Mouse (Mus musculus) hindbrain, embryonic 16.5 days (tissue): Measurements from ENCODE around the gene Mfsd14b. TPM values are rescaled to one million over a fixed set of nuclear protein-coding genes. Genes with fewer than 3 reads are reported as not detected.

Experiments used
- ATAC-seq: fragments of 200-750 bp; cut with Nextera tagmentation; 2 replicates; pipeline ENCODE4 v1.8.0; 2017; ENCODE audit warnings: moderate TSS enrichment, moderate library complexity
- H3K27ac ChIP-seq: fragments of 300-500 bp; sonication (generic); 2 replicates; pipeline ENCODE4 v1.5.1; 2014; ENCODE audit warnings: low read depth, mild to moderate bottlenecking, control low read depth, low read length, moderate library complexity
- H3K27me3 ChIP-seq: fragments of 300-500 bp; sonication (generic); replicated peaks from 2 replicates; pipeline ENCODE4 v1.6.1; 2014; ENCODE audit warnings: low read length; ENCODE audit not compliant: control insufficient read depth, insufficient read depth
- H3K36me3 ChIP-seq: fragments of 300-500 bp; sonication (generic); 2 replicates; pipeline ENCODE4 v1.6.1; 2014; ENCODE audit warnings: mild to moderate bottlenecking, low read length, moderate library complexity, mixed read lengths; ENCODE audit not compliant: control insufficient read depth, insufficient read depth
- H3K4me1 ChIP-seq: fragments of 300-500 bp; sonication (generic); 2 replicates; pipeline ENCODE4 v1.6.1; 2014; ENCODE audit warnings: low read depth, low read length; ENCODE audit not compliant: control insufficient read depth, insufficient read depth
- H3K4me2 ChIP-seq: fragments of 300-500 bp; sonication (generic); 2 replicates; pipeline ENCODE4 v1.6.1; 2014; ENCODE audit warnings: mild to moderate bottlenecking, low read length, control low read depth, moderate library complexity
- H3K4me3 ChIP-seq: fragments of 300-500 bp; sonication (generic); 2 replicates; pipeline ENCODE4 v1.5.1; 2014; ENCODE audit warnings: mild to moderate bottlenecking, low read length, control low read depth, moderate library complexity
- H3K9ac ChIP-seq: fragments of 300-500 bp; sonication (generic); 2 replicates; pipeline ENCODE4 v1.6.1; 2014; ENCODE audit warnings: low read depth, mild to moderate bottlenecking, control low read depth, low read length, moderate library complexity
- H3K9me3 ChIP-seq: fragments of 300-500 bp; sonication (generic); 2 replicates; pipeline ENCODE4 v1.6.1; 2014; ENCODE audit warnings: mild to moderate bottlenecking, low read length, moderate library complexity; ENCODE audit not compliant: control insufficient read depth
- whole genome bisulfite sequencing: fragments of 180-500 bp; shearing (Covaris S2); extraction: QIAGEN DNeasy Blood & Tissue Kit; methylation state at CpG from one replicate; pipeline ENCODE4 v1.1.7; 2014; 5-methylcytosine and 5-hydroxymethylcytosine counted together
- polyA plus RNA-seq: library from polyadenylated mRNA; unstranded; fragments of >200 nt; fragmentation: Nextera tagmentation; extraction: Ambion mirVana; gene quantifications from 2 replicates; pipeline ENCODE4 v1.2.1, GENCODE M21; 2015

The Mfsd14b gene
- 28.9 and 32.4 TPM in 2 replicates for polyA plus RNA-seq

DNA sequence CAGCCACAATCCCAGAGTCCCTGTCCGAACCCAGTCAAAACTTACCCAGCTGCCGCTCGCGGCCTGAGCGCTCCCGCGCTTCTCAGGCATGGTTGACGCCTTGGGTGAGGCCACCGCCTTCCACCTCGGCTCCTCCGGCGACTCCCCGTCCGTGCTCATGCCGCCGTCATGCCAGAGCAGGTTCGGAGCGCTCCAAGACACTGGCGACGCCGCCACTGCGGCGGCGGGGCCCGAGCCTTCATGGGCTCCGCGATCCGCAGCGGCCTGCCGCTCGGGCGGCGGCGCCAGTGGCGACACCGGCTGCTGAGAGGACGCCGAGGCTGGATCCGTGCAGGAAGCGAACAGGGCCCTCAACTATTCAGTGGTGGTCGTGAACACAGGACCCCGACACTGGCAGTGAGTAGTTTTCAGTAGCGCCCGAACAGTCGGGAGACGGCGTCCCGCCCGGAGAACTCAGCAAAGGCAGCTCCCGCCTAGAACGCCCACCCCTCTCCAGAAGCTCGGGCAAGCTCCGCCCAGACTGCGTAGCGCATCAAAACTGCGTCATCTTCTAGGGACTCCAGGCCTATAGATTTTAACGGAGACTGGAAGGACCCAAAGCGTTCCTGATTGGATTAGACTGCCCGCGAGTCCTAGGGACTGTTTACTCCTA is at the start of gene Mfsd14b:
TSS of gene Mfsd14b (minus strand) at position 517 of the 652 bp plus-strand sequence.
- H3K27me3 ChIP-seq = no peaks in the 10 kb centered on the region
- WGBS = under 1% methylated on average over 52 of the region's 60 CpGs

DNA sequence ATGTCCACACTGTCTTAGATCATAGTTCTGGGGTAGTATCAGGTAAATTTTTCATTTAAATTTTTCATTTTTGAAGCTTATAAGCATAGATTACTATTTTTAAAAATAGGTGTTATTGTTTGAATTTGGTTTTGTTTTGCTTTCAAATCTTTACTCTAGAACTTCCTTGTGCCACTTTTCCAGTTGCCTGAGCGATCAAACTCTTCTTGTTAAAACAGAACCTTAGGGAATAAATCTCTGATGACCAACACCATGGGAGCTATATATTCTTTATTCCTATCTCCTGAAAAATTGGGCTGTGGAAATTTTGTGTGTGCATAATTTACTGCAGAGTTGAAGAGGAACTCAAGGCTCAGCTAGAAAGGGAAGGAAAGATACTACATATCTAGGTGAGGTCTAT is 37.2 kb upstream of the Mfsd14b start, which contains the start of gene Olfr466:
TSS of gene Olfr466 (plus strand) at position 301 of the 400 bp plus-strand sequence.
- Histone ChIP-seq H3K9me3 (no peaks in the 10 kb centered on the region), H3K4me2 (no peak within 1 kb of the TSS), H3K4me3 (no peak within 1 kb of the TSS), H3K27ac (no peak within 1 kb of the TSS), H3K36me3 (no peaks in the 10 kb centered on the region), H3K4me1 (no peaks in the 10 kb centered on the region), H3K9ac (no peak within 1 kb of the TSS), H3K27me3 (no peaks in the 10 kb centered on the region)
- 74% methylated on average over 1 of the region's 1 CpGs for WGBS
- ATAC-seq = no peak

More for the DNA sequence above, at the start of gene Mfsd14b:
- Histone ChIP-seq H3K27ac (peak within 1 kb of the TSS; percentile 88), H3K4me2 (peak within 1 kb of the TSS; percentile 88), H3K4me1 (peaks cover 17% of the 10 kb centered on the region), H3K9me3 (peaks cover 2% of the 10 kb centered on the region; the same call in 1 of the 2 replicates), H3K9ac (peak within 1 kb of the TSS; percentile 96), H3K36me3 (no peaks in the 10 kb centered on the region), H3K4me3 (peak within 1 kb of the TSS; percentile 93)
- ATAC-seq = peak; percentile 100

DNA sequence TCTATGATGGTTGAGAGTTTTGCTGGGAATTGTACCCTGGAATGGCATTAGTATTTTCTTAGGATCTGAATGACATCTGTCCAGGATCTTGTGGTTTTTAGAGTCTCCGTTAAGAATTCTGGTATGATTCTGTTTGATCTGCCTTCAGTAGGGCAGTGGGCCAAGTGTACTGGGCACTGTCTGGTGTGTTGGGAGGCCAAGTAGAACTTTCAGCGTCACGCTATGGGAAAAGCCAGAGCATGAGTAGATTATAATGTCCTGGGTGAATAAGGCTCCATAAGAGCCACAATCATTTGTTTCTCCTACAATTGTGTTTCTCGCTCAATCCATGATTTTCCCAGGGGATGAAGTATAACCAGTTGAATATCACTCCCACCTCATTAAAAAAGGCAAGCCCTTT is 25.0 kb upstream of the Mfsd14b start, which contains the start of gene Olfr465-ps1:
TSS of gene Olfr465-ps1 (plus strand) at position 301 of the 400 bp plus-strand sequence.
- Histone ChIP-seq H3K27me3 (no peaks in the 10 kb centered on the region), H3K36me3 (no peaks in the 10 kb centered on the region), H3K4me2 (no peak within 1 kb of the TSS), H3K4me1 (no peaks in the 10 kb centered on the region), H3K9ac (no peak within 1 kb of the TSS), H3K9me3 (peaks cover 2% of the 10 kb centered on the region; the same call in 1 of the 2 replicates), H3K27ac (no peak within 1 kb of the TSS), H3K4me3 (no peak within 1 kb of the TSS)
- WGBS = 83% methylated on average over 4 of the region's 4 CpGs
- ATAC-seq = no peak

DNA sequence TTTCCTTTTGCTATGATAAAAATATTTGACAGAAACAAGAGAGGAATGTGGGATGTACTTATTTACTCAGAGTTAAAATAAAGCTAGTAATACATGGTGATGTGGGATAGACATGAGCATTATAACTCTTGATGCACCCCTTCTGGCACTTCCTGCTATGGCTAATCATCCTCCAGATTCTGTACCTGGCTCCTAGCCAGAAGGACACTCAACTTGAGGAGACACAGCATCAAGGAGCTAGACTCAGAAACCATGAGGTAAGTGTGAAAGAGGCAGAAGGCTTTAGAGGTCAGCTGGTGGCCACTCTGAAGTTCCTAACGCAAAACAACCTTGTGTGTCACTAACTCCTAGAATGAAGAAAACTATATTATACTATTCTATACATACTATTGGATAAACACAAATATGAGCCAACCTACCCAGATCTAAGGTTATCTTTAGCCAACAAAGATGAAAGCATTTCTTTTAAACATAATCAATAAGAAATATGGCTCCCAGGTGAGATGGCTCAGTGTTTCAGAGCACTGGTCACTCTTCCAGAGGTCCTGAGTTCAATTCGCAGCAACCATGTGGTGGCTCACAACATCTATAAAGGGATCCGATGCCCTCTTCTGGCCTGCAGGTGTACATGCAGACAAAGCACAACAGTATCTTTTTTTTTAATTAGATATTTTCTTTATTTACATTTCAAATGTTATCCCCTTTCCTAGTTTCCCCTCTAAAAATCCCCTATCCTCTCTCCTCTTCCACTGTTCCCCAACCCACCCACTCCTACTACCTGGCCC is 14.5 kb upstream of the Mfsd14b start:
- Histone ChIP-seq H3K36me3 (no peaks in the 10 kb centered on the region), H3K9ac (no peak overlapping the region), H3K27me3 (no peaks in the 10 kb centered on the region), H3K27ac (no peak overlapping the region), H3K4me3 (no peak overlapping the region), H3K4me1 (no peaks in the 10 kb centered on the region), H3K9me3 (no peaks in the 10 kb centered on the region), H3K4me2 (no peak overlapping the region)
- 78% methylated on average over 3 of the region's 3 CpGs for WGBS
- no peak for ATAC-seq

DNA sequence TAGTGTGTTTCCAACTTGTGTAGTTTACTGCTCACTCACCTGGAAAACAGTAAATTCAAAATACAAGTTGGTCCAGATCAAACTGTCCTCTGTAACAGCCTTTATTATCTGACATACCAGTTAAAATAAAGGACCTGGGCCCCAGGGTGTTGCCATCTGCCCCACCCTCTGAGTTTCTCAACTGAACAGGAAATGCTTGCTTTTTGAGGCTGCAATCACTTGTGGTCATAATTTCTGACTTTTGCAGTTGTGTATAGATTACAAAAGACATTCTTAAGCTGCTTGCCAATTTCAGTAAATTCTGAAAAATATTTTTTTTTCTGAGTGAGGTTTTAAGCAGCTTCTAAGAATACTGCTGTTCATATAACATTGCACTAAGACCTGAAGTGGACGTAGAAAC is 9.3 kb upstream of the Mfsd14b start:
- no peak overlapping the region for H3K27ac ChIP-seq
- no peak for ATAC-seq
- WGBS = 87% methylated on average over 1 of the region's 1 CpGs

DNA sequence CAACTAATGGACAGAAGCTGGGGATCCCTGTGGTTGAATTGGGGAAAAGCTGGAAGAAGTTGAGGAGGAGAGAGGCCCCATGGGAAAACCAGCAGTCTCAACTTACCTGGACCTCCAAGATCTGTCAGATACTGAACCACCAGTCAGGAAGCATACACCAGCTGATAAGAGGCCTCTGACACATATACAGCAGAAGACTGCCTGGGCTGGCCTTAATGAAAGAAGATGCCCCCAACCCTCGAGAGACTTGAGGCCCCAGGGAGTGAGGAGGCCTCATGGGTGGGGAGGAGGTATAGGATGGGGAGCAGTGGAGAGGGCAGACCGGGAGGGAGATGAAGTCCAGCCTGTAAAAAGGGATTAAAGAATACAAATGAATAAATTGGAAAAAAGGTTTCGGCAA is 8.2 kb upstream of the Mfsd14b start:
- WGBS = 69% methylated on average over 3 of the region's 3 CpGs
- Histone ChIP-seq H3K27ac (no peak overlapping the region), H3K4me1 (no peaks in the 10 kb centered on the region), H3K4me3 (no peak overlapping the region), H3K9ac (no peak overlapping the region), H3K36me3 (no peaks in the 10 kb centered on the region), H3K9me3 (no peaks in the 10 kb centered on the region), H3K27me3 (no peaks in the 10 kb centered on the region), H3K4me2 (no peak overlapping the region)
- no peak for ATAC-seq

More for the DNA sequence above, 9.3 kb upstream of the Mfsd14b start:
- H3K27me3 ChIP-seq = no peaks in the 10 kb centered on the region
- H3K36me3 ChIP-seq = no peaks in the 10 kb centered on the region
- H3K9me3 ChIP-seq = no peaks in the 10 kb centered on the region
- no peak overlapping the region for H3K4me2 ChIP-seq
- H3K9ac ChIP-seq = no peak overlapping the region
- no peaks in the 10 kb centered on the region for H3K4me1 ChIP-seq
- no peak overlapping the region for H3K4me3 ChIP-seq

DNA sequence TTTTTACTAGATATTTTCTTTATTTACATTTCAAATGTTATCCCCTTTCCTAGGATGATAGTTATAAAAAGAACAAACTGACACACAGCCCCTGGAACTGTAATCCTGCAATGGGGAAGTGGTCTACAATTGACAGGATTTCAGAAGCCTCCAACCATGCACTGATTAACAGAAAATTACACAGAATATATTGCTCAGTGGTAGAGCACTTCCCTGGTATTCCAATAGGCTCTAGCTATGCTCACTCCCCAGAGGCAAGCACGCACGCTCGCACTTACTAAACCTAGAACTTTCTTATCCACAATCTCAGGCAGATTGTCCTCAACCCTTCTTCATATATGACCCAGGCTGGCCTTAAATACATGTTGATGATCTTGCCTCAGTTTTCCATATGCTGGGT is 464 bp upstream of the Mfsd14b start:
- peak; percentile 62 for ATAC-seq
- peak overlapping the region; percentile 96 for H3K9ac ChIP-seq
- no peaks in the 10 kb centered on the region for H3K9me3 ChIP-seq
- H3K27ac ChIP-seq = peak overlapping the region; percentile 88
- H3K4me1 ChIP-seq = peaks cover 17% of the 10 kb centered on the region
- 48% methylated on average over 3 of the region's 3 CpGs for WGBS
- no peaks in the 10 kb centered on the region for H3K27me3 ChIP-seq
- H3K36me3 ChIP-seq = no peaks in the 10 kb centered on the region
- H3K4me2 ChIP-seq = peak overlapping the region; percentile 48
- H3K4me3 ChIP-seq = peak overlapping the region; percentile 93

DNA sequence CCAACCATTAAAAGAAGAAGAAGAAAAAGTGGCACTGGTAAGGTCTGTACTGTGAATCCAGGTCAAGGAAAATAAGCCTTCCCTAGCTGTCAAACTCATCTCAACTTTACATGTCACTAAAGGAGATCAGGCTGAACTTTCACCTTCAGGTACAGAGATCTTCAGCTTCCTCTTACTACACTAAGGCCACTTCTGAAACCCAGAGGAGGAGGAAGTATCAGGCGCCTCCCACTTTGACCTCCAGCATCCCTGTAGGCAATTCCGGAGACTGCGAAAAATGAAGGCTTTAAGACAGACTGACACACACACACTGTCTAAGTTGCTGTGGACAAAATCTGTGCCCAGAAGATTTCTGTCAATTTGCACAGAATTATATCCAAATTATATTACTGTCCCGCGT is 814 bp downstream of the Mfsd14b start:
- WGBS = 2% methylated on average over 5 of the region's 5 CpGs
- Histone ChIP-seq H3K4me1 (peaks cover 17% of the 10 kb centered on the region), H3K4me3 (peak overlapping the region; percentile 93), H3K36me3 (no peaks in the 10 kb centered on the region), H3K9ac (peak overlapping the region; percentile 96), H3K27ac (peak overlapping the region; percentile 88), H3K4me2 (peak overlapping the region; percentile 88), H3K9me3 (peaks cover 3% of the 10 kb centered on the region; the same call in 1 of the 2 replicates), H3K27me3 (no peaks in the 10 kb centered on the region)
- no peak for ATAC-seq

DNA sequence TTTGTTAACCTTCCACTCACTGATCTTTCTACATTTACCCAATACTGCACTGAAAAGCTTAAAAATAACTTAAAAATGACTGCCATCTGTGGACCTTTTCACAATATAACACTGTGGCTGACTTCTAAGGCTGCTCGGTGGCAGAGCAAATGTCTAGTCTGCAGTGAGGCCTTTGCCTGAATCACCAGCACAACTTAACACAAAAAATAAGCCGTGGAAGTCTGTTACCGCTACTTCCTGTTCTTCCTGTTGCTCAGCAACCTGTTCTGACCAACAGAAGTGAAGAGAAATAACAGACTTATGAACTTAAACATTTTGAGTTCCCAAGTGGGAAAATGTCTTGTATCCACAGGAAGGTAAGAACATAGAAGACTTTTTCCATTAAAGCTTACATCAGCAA is 11.5 kb downstream of the Mfsd14b start:
- Histone ChIP-seq H3K4me3 (no peak overlapping the region), H3K27me3 (no peaks in the 10 kb centered on the region), H3K9ac (no peak overlapping the region), H3K4me1 (no peaks in the 10 kb centered on the region), H3K27ac (no peak overlapping the region), H3K4me2 (no peak overlapping the region), H3K9me3 (peaks cover 5% of the 10 kb centered on the region; the same call in 1 of the 2 replicates), H3K36me3 (peaks cover 4% of the 10 kb centered on the region; the same call in 1 of the 2 replicates)
- WGBS = 98% methylated on average over 3 of the region's 3 CpGs
- ATAC-seq = no peak
